8 mouse cellular contexts compared by ENCODE assay signal in the genomic region with DNA sequence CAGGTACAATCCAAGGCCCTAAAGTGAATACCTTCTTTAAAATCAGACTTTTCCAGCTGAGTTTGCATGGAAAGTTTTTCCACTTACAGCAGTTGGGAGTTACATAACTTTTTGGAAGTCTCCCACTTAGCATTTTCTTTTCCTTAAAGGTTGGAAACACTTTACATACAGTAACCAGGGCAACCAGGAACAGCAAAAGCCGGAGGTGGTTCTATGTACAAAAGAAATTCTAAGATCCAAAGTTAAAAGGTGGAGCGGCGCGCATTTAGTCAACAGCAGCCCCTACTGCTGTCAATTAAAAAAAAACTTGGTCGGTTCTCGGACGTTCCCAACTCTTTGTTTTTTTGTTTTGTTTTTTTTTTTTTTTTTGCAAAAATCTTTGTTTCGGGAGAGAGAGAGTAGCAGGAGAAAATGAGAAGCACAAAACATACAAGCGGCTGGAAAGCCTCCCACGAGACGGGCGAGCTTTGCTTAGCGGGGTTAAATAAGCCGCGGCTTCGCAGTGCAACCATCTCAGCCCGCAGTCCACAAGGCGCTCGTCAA. TPM values are rescaled to one million over a fixed set of nuclear protein-coding genes. Genes with fewer than 3 reads are reported as not detected.
DNase-seq lines count a peak whose midpoint lies in the region; ATAC-seq and TF ChIP-seq lines count a peak whose summit lies in the region.

No protein-coding gene starts in this region.

- intact Hi-C loops in left cerebral cortex, postnatal 25 days (cut with DNase I) = no loop called here

- H3K9ac ChIP-seq in forebrain, embryonic 14.5 days (ENCODE audit: low read length) = peak overlapping the region; percentile 88
- H3K9ac ChIP-seq in neural tube, embryonic 13.5 days = peak overlapping the region; percentile 86

- H3K36me3 ChIP-seq in forebrain, embryonic 14.5 days (ENCODE audit: control insufficient read depth, insufficient read depth, low read length) = peaks cover 21% of the 10 kb centered on the region
- H3K36me3 ChIP-seq in neural tube, embryonic 13.5 days = peaks cover 21% of the 10 kb centered on the region

- peak overlapping the region; percentile 72 for H3K4me2 ChIP-seq in forebrain, embryonic 14.5 days (ENCODE audit: low read length)
- peak overlapping the region; percentile 73 for H3K4me2 ChIP-seq in neural tube, embryonic 13.5 days

- H3K4me3 ChIP-seq in layer of hippocampus, adult 2 months = peak overlapping the region; percentile 82
- H3K4me3 ChIP-seq in forebrain, embryonic 14.5 days (ENCODE audit: low read depth, low read length) = peak overlapping the region; percentile 74
- H3K4me3 ChIP-seq in neural tube, embryonic 13.5 days = peak overlapping the region; percentile 74

- ATAC-seq in forebrain, embryonic 14.5 days = 0 out of 2 replicates have a peak, but pooled peaks have one; percentile 3
- ATAC-seq in neural tube, embryonic 13.5 days (ENCODE audit: low read depth) = no peak

- WGBS in forebrain, embryonic 14.5 days = under 1% methylated on average over 19 of the region's 19 CpGs
- under 1% methylated on average over 19 of the region's 19 CpGs for WGBS in neural tube, embryonic 13.5 days

- H3K9me3 ChIP-seq in forebrain, embryonic 14.5 days (replicated peaks; ENCODE audit: control insufficient read depth, low read length) = no peaks in the 10 kb centered on the region
- no peaks in the 10 kb centered on the region for H3K9me3 ChIP-seq in neural tube, embryonic 13.5 days

- no peak for TF ChIP-seq CTCF in layer of hippocampus, adult 2 months (conservative IDR thresholded peaks at IDR 0.05)

- H3K4me1 ChIP-seq in forebrain, embryonic 14.5 days (ENCODE audit: control insufficient read depth, insufficient read depth, low read length) = peaks cover 9% of the 10 kb centered on the region; the same call in 1 of the 2 replicates
- H3K4me1 ChIP-seq in neural tube, embryonic 13.5 days (replicated peaks) = peaks cover 22% of the 10 kb centered on the region

- peak overlapping the region; percentile 93 for H3K27ac ChIP-seq in layer of hippocampus, adult 2 months
- H3K27ac ChIP-seq in forebrain, embryonic 14.5 days (ENCODE audit: low read depth, low read length) = peak overlapping the region; percentile 75
- peak overlapping the region; percentile 93 for H3K27ac ChIP-seq in neural tube, embryonic 13.5 days (replicated peaks)

- H3K27me3 ChIP-seq in forebrain, embryonic 14.5 days (replicated peaks; ENCODE audit: control insufficient read depth, insufficient read depth, low read length) = no peaks in the 10 kb centered on the region
- H3K27me3 ChIP-seq in neural tube, embryonic 13.5 days = no peaks in the 10 kb centered on the region

- DNase-seq in layer of hippocampus, adult 2 months (ENCODE audit: low spot score in 2 of 2) = peak in 1 of 2 experiments; percentile 26
- no peak for DNase-seq in layer of hippocampus, postnatal 10 days (ENCODE audit: low spot score in 2 of 2)
- DNase-seq in ZHBTc4 (ENCODE audit: low read depth, low spot score) = peak; percentile 47
- DNase-seq in forebrain, embryonic 14.5 days (ENCODE audit: low spot score) = peak; percentile 31
- DNase-seq in left cerebral cortex, postnatal 25 days (ENCODE audit: low spot score in 2 of 2) = peak; percentile 22 to 79
- DNase-seq in cerebellum, postnatal 14 days = no peak
- DNase-seq in testis, postnatal 14 days (ENCODE audit: low spot score) = no peak

RNA-seq across cellular contexts. Expression of a gene that starts 0.6 kb away (rescaled TPM):
- 10 to 100 TPM; 61.3 to 69.2 TPM for total RNA-seq in layer of hippocampus, adult 2 months (2021)
- total RNA-seq in layer of hippocampus, postnatal 10 days (2021) = 10 to 100 TPM; 50.9 to 51.2 TPM
- polyA plus RNA-seq in forebrain, embryonic 14.5 days (2014; fragmentation: Nextera tagmentation; extraction: Ambion mirVana) = 138 and 145 TPM in 2 replicates
- 10 to 100 TPM; 63.7 to 73.1 TPM for total RNA-seq in left cerebral cortex, postnatal 25 days (2021)
- polyA plus RNA-seq in neural tube, embryonic 13.5 days (2015; fragmentation: Nextera tagmentation; extraction: Ambion mirVana) = 122 and 124 TPM in 2 replicates

RNA-seq across cellular contexts. Expression of a gene that starts 23.0 kb away (rescaled TPM):
- not detected for total RNA-seq in layer of hippocampus, adult 2 months (2021)
- not detected for total RNA-seq in layer of hippocampus, postnatal 10 days (2021)
- polyA plus RNA-seq in forebrain, embryonic 14.5 days (2014; fragmentation: Nextera tagmentation; extraction: Ambion mirVana) = not detected in 2 replicates
- total RNA-seq in left cerebral cortex, postnatal 25 days (2021) = not detected
- polyA plus RNA-seq in neural tube, embryonic 13.5 days (2015; fragmentation: Nextera tagmentation; extraction: Ambion mirVana) = not detected in 2 replicates

RNA-seq across cellular contexts. Expression of a gene that starts 27.7 kb away (rescaled TPM):
- total RNA-seq in layer of hippocampus, adult 2 months (2021) = 10 to 100 TPM; 18.1 to 18.6 TPM
- 10 to 100 TPM; 18.8 to 20.5 TPM for total RNA-seq in layer of hippocampus, postnatal 10 days (2021)
- 25.8 and 25.9 TPM in 2 replicates for polyA plus RNA-seq in forebrain, embryonic 14.5 days (2014; fragmentation: Nextera tagmentation; extraction: Ambion mirVana)
- 10 to 100 TPM; 16.5 to 16.8 TPM for total RNA-seq in left cerebral cortex, postnatal 25 days (2021)
- polyA plus RNA-seq in neural tube, embryonic 13.5 days (2015; fragmentation: Nextera tagmentation; extraction: Ambion mirVana) = 41.7 and 43.9 TPM in 2 replicates

RNA-seq across cellular contexts. Expression of a gene that starts 27.8 kb away (rescaled TPM):
- 100 to 1,000 TPM in 1 of 2 experiments, 10 to 100 TPM in 1; 92.6 to 101 TPM for total RNA-seq in layer of hippocampus, adult 2 months (2021)
- 10 to 100 TPM; 64.2 to 90.1 TPM for total RNA-seq in layer of hippocampus, postnatal 10 days (2021)
- 229 and 292 TPM in 2 replicates for polyA plus RNA-seq in forebrain, embryonic 14.5 days (2014; fragmentation: Nextera tagmentation; extraction: Ambion mirVana)
- total RNA-seq in left cerebral cortex, postnatal 25 days (2021) = 10 to 100 TPM; 89.2 to 93.5 TPM
- polyA plus RNA-seq in neural tube, embryonic 13.5 days (2015; fragmentation: Nextera tagmentation; extraction: Ambion mirVana) = 293 and 311 TPM in 2 replicates

RNA-seq across cellular contexts. Expression of a gene that starts 42.6 kb away (rescaled TPM):
- total RNA-seq in layer of hippocampus, adult 2 months (2021) = not detected
- not detected for total RNA-seq in layer of hippocampus, postnatal 10 days (2021)
- polyA plus RNA-seq in forebrain, embryonic 14.5 days (2014; fragmentation: Nextera tagmentation; extraction: Ambion mirVana) = not detected in 2 replicates
- not detected for total RNA-seq in left cerebral cortex, postnatal 25 days (2021)
- not detected in 2 replicates for polyA plus RNA-seq in neural tube, embryonic 13.5 days (2015; fragmentation: Nextera tagmentation; extraction: Ambion mirVana)

Comparison
In these comparisons a context has a peak if more than half of its experiments do, and no peak if none do; other contexts are left out.
1. DNase-seq: peak in ZHBTc4 (single experiment), forebrain, embryonic 14.5 days (single experiment) and left cerebral cortex, postnatal 25 days (2 of 2); none in layer of hippocampus, postnatal 10 days (0 of 2), cerebellum, postnatal 14 days (0 of 2) and testis, postnatal 14 days (single experiment).
2. Peak in every context shown above with its lines, with median percentiles within 50 percentile points of each other: H3K27ac ChIP-seq and H3K4me3 ChIP-seq.